Mouse (Mus musculus) lung, embryonic 14.5 days (tissue): ENCODE measurements around the gene 4930544D05Rik. TPM values are rescaled to one million over a fixed set of nuclear protein-coding genes. Genes with fewer than 3 reads are reported as not detected.

Source experiments
- ATAC-seq: fragments of 200-750 bp; cut with Nextera tagmentation; 2 replicates; pipeline ENCODE4 v1.8.0; 2017; ENCODE audit warnings: mild to moderate bottlenecking, moderate TSS enrichment, moderate library complexity; ENCODE audit not compliant: insufficient read depth
- DNase-seq: peaks from one replicate; pipeline ENCODE4 v3.0.0-alpha.2; 2015
- H3K27ac ChIP-seq: fragments of 300-500 bp; sonication (generic); 2 replicates; pipeline ENCODE4 v1.5.1; 2014; ENCODE audit warnings: low read depth, mild to moderate bottlenecking, moderate library complexity
- H3K27me3 ChIP-seq: fragments of 300-500 bp; sonication (generic); 2 replicates; pipeline ENCODE4 v1.6.1; 2014; ENCODE audit warnings: low read length, control low read depth; ENCODE audit not compliant: insufficient read depth
- H3K36me3 ChIP-seq: fragments of 300-500 bp; sonication (generic); 2 replicates; pipeline ENCODE4 v1.6.1; 2014; ENCODE audit warnings: control low read depth; ENCODE audit not compliant: insufficient read depth
- H3K4me1 ChIP-seq: fragments of 300-500 bp; sonication (generic); 2 replicates; pipeline ENCODE4 v1.6.1; 2014; ENCODE audit warnings: antibody characterized with exemption, control low read depth; ENCODE audit not compliant: insufficient read depth
- H3K4me2 ChIP-seq: fragments of 300-500 bp; sonication (generic); 2 replicates; pipeline ENCODE4 v1.6.1; 2014; ENCODE audit warnings: mild to moderate bottlenecking
- H3K4me3 ChIP-seq: fragments of 300-500 bp; sonication (generic); 2 replicates; pipeline ENCODE4 v1.5.1; 2014; ENCODE audit warnings: low read depth, low read length
- H3K9ac ChIP-seq: fragments of 300-500 bp; sonication (generic); 2 replicates; pipeline ENCODE4 v1.6.1; 2014
- H3K9me3 ChIP-seq: fragments of 300-500 bp; sonication (generic); 2 replicates; pipeline ENCODE4 v1.6.1; 2016; ENCODE audit warnings: low read depth, low read length, control low read depth
- CTCF ChIP-seq: IDR thresholded peaks from 2 replicates; pipeline ENCODE4 v1.5.1; 2016; ENCODE audit warnings: antibody characterized with exemption, low read depth
- WGBS: fragments of 180-500 bp; shearing (Covaris S2); extraction: QIAGEN DNeasy Blood & Tissue Kit; methylation state at CpG from one replicate; pipeline ENCODE4 v1.1.7; 2014; 5-methylcytosine and 5-hydroxymethylcytosine counted together
- polyA plus RNA-seq: library from polyadenylated mRNA; unstranded; fragments of >200 nt; fragmentation: Nextera tagmentation; extraction: Ambion mirVana; gene quantifications from 2 replicates; pipeline ENCODE4 v1.2.1, GENCODE M21; 2014

Gene 4930544D05Rik
- polyA plus RNA-seq, 1 experiment from 2014 or later, result not detected

DNA sequence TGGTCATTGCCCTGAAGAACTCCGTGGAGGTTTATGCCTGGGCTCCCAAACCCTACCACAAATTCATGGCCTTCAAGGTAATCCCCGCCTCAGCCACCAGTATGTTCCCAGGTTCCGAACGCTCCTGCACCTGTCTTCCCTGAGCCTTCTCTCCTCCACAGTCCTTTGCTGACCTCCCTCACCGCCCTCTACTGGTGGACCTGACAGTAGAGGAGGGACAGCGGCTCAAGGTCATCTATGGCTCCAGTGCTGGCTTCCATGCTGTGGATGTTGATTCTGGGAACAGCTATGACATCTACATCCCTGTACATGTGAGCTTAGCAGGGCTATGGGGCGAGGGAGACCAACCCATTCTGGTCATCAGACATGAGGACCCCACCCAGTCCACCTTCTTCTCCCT, 3.1 kb upstream of the 4930544D05Rik start:
- Histone ChIP-seq H3K4me1 (peaks cover 10% of the 10 kb centered on the region; the same call in 1 of the 2 replicates), H3K9me3 (no peaks in the 10 kb centered on the region), H3K27me3 (no peaks in the 10 kb centered on the region), H3K27ac (no peak overlapping the region), H3K4me2 (no peak overlapping the region), H3K9ac (no peak overlapping the region), H3K4me3 (no peak overlapping the region), H3K36me3 (peaks cover 58% of the 10 kb centered on the region)
- WGBS, result 70% methylated on average over 7 of the region's 7 CpGs
- ATAC-seq, result no peak
- peak; percentile 40; the same call in 1 of the 2 replicates for TF ChIP-seq CTCF
- DNase-seq, result no peak

DNA sequence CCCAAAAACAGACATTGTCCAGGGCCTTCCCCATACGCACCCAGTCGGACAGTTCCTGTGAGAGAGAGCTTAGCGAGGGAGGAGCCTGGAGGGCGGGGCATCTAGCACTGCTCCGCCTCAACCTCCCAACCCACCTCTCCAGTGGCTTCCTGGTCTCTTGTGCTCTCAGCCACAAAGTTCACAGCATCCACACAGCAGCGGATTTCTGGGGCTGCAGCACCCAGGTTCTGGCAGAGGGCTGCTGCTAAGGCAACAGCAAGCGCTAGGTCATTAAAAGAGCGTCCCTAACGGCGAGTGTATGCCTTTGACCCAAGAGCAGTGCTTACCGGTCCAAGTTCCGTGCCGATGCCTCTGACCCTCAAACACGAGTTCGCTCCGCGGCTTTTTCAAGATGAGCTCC, 574 bp upstream of the 4930544D05Rik start:
- TF ChIP-seq CTCF, result peak; percentile 42
- Histone ChIP-seq H3K4me3 (peak overlapping the region; percentile 40), H3K36me3 (peaks cover 33% of the 10 kb centered on the region), H3K27ac (peak overlapping the region; percentile 46; the same call in 1 of the 2 replicates), H3K4me2 (peak overlapping the region; percentile 76), H3K9me3 (no peaks in the 10 kb centered on the region), H3K4me1 (peaks cover 10% of the 10 kb centered on the region; the same call in 1 of the 2 replicates), H3K27me3 (no peaks in the 10 kb centered on the region), H3K9ac (peak overlapping the region; percentile 55)
- 3% methylated on average over 17 of the region's 17 CpGs for WGBS
- ATAC-seq (peak; percentile 91), DNase-seq (peak; percentile 82)

DNA sequence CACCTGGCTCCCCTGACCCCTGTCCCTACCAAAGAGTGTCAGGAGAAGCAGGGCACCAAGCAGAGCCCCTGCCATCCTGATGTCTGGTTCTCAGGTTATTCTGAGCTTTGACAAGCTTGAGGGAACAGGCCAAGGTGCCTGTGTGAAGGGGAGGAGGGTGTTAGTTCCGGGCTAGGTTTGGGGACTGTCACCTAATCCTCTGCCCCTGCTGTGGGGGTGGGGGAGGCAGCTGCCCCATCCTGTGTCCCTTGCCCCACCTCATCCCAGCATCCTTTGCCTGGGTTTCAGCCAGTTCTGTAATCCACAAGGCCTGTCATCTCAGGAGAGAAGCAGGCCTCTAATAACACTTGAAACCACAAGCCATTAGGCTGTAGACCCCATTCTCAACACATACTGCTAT, 3.5 kb downstream of the 4930544D05Rik start, which contains the start of gene Chrne:
Gene Chrne, minus strand, starts transcription at position 116 of the 400 bp plus-strand sequence.
- Histone ChIP-seq H3K27ac (no peak within 1 kb of the TSS), H3K4me3 (no peak within 1 kb of the TSS), H3K9me3 (no peaks in the 10 kb centered on the region), H3K9ac (no peak within 1 kb of the TSS), H3K4me2 (no peak within 1 kb of the TSS), H3K36me3 (no peaks in the 10 kb centered on the region), H3K27me3 (no peaks in the 10 kb centered on the region), H3K4me1 (peaks cover 10% of the 10 kb centered on the region; the same call in 1 of the 2 replicates)
- no peak for ATAC-seq
- no peak for TF ChIP-seq CTCF
- DNase-seq, result no peak
- WGBS, result 37% methylated on average over 1 of the region's 1 CpGs

DNA sequence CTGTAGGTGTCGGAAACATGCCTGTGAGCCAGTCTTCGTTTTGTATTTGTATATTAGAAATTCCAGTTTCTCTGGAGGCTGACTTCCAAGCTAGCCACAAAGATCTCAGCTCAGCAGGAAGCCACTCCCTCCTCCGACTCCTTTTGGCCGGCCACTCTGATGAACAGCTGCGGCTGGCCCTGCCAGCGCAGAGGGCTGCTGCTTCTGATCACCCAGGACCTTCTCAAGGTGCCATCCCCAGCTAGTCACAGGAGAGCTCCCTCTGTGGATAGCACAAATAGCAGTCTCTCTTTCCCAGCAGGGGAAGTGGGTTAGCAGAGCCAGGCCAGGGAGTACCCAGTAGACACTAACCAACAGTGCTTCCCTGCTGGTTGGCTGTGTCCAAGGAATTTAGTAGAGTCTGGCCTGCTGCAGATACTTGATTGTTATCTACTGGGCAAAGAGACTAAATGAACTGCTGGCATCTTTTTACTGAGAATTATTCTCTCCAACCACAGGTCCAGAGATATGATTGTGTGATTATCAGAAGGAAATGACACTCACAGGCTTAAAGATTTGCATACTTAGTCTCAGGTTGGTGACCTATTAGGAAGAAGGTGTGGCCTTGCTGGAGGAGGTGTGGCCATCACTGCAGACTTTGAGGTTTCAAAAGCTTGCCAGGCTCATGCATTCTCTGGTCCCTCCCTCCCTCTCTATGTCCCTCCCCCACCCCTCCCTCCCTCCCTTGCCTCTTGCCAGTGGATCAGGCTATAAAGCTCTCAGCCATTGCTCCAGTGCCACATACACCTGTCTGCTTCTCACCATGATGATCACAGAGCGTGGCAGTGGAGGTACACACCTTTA, 6.5 kb downstream of the 4930544D05Rik start:
- no peak overlapping the region for H3K9ac ChIP-seq

DNA sequence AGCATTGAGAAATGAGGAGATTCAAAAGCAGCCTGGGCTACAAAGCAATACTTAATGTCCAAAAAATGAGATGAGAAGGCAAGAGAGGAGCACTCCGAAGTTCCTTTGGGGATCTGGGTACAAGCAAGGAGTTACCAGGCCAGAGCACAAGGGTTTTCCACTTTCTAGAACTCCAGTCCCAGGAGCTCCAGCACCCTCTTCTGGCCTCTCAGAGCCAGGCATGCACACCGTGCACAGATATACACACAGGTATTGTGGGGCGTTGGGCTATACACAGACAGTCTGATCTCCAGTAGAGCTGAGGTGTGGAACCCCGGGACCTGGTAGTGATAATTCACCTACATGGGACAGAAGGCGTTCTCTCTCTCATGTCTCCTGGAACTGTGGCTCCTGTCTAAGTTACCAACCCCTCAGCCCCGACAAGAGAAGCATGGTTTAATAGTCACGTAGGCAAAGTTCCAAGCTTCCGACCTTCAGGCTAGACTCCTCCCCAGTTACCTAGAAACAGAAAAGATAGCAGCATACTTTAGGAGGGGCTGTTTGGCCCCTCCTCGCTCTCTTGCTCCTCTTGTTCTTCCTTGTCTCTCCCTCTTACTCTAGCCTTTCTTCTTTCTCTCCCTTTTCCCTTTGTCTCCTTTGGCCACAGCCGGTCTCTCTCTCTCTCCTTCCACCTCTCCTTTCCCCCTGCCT, 7.5 kb downstream of the 4930544D05Rik start:
- Histone ChIP-seq H3K9ac (no peak overlapping the region), H3K9me3 (no peaks in the 10 kb centered on the region), H3K27ac (no peak overlapping the region), H3K4me1 (no peaks in the 10 kb centered on the region), H3K4me3 (no peak overlapping the region), H3K27me3 (no peaks in the 10 kb centered on the region), H3K36me3 (no peaks in the 10 kb centered on the region), H3K4me2 (no peak overlapping the region)
- TF ChIP-seq CTCF, result peak; percentile 45
- no peak for ATAC-seq
- WGBS, result 70% methylated on average over 10 of the region's 10 CpGs
- peak; percentile 34 for DNase-seq

More for the DNA sequence above, 6.5 kb downstream of the 4930544D05Rik start:
- Histone ChIP-seq H3K4me3 (no peak overlapping the region), H3K27me3 (no peaks in the 10 kb centered on the region), H3K36me3 (no peaks in the 10 kb centered on the region), H3K27ac (0 out of 2 replicates have a peak overlapping the region, but pooled peaks have one; percentile 24), H3K4me1 (no peaks in the 10 kb centered on the region), H3K4me2 (no peak overlapping the region), H3K9me3 (no peaks in the 10 kb centered on the region)
- no peak for TF ChIP-seq CTCF
- ATAC-seq (no peak), DNase-seq (peak; percentile 46)
- WGBS, result 28% methylated on average over 7 of the region's 7 CpGs

DNA sequence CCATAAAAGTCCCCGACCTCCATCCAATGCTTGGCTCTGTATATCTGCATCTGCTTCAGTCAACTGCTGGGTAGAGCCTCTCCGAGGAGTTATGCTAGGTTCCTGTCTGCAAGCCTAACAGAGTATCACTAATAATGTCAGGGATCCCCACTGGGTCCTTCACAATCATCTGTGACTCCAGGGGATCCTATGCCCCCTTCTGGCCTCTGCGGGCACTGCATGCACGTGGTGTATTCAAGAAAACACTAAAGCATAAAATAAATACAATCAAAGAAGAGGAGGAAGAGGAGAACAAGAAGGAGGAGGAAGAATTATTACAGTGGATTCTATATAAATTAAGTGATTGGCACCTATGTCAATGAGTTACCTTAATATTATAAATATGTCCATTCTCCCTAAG, 9.8 kb downstream of the 4930544D05Rik start:
- Histone ChIP-seq H3K9me3 (no peaks in the 10 kb centered on the region), H3K4me2 (no peak overlapping the region), H3K4me1 (no peaks in the 10 kb centered on the region), H3K9ac (no peak overlapping the region), H3K27me3 (no peaks in the 10 kb centered on the region), H3K36me3 (no peaks in the 10 kb centered on the region), H3K27ac (no peak overlapping the region), H3K4me3 (no peak overlapping the region)
- 39% methylated on average over 4 of the region's 4 CpGs for WGBS
- peak; percentile 70 for TF ChIP-seq CTCF
- ATAC-seq (no peak), DNase-seq (peak; percentile 77)

DNA sequence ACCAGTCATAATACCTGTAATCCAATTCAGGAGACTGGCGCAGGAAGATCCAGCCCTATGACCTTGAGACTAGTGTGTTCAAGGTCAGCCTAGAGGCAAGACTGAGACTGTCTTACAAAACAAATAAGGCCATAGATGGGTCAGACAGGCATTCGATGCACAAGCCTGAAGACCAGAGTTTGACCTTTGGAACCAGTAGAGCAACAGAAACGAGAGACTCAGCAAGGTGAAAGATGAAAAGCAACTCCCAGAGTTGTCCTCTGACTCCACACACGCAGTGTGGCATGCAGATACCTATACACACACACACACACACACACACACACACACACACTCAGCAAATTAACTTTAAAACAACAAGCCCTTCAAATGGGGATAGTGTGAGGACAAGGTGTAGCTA, 11.2 kb downstream of the 4930544D05Rik start:
- no peak overlapping the region for H3K4me3 ChIP-seq
- ATAC-seq (no peak), DNase-seq (no peak)
- H3K4me2 ChIP-seq, result no peak overlapping the region
- no peaks in the 10 kb centered on the region for H3K4me1 ChIP-seq
- H3K9ac ChIP-seq, result no peak overlapping the region
- WGBS, result 60% methylated on average over 4 of the region's 4 CpGs
- no peaks in the 10 kb centered on the region for H3K27me3 ChIP-seq
- TF ChIP-seq CTCF, result no peak
- H3K9me3 ChIP-seq, result no peaks in the 10 kb centered on the region
- no peak overlapping the region for H3K27ac ChIP-seq
- no peaks in the 10 kb centered on the region for H3K36me3 ChIP-seq
